Mouse (Mus musculus): ENCODE results near the gene Rab27a. TPM values are rescaled to one million over a fixed set of nuclear protein-coding genes. Genes with fewer than 3 reads are reported as not detected.
A peak's percentile ranks its signal among the peaks of the same experiment; 100 is the strongest.
"Not testable (repeated sequence)": the region's sequence is repeated elsewhere in the genome, so short reads cannot be mapped to it uniquely, and the experiment has no call there.

The Rab27a gene
- polyA plus RNA-seq, 1 experiment from 2014 or later, result 3.2 TPM

DNA sequence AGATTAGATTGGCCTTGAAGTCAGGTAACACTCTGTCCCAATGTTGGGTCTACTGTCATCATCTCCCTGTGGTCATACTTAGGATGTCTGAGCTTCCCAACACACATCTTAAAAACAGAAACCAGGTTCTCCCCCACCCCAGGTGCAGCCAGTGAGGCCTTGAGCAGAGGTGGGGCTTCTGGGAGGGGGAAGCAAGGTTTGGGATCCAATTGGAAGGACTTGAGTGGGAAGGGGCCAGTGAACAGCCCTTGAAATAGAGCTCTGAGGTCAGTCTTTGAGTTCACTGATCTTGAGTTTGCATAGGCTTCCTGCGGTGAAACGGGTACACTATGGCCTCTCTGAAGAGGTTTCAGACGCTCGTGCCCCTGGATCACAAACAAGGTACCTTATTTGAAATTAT is 57.5 kb downstream of the Rab27a start, which contains the start of gene Gm20509:
TSS of gene Gm20509 (plus strand) at position 290 of the 400 bp plus-strand sequence.
- H3K4me3 ChIP-seq, result peak within 1 kb of the TSS; percentile 39
- no peak within 1 kb of the TSS for H3K27ac ChIP-seq (replicated peaks)
- peaks cover 47% of the 10 kb centered on the region for H3K27me3 ChIP-seq
- no peaks in the 10 kb centered on the region for H3K36me3 ChIP-seq
- H3K9me3 ChIP-seq, result no peaks in the 10 kb centered on the region
- ATAC-seq (ENCODE audit: low FRiP score, low read depth), result no peak
- H3K4me2 ChIP-seq, result peak within 1 kb of the TSS; percentile 70
- peaks cover 9% of the 10 kb centered on the region; the same call in 1 of the 2 replicates for H3K4me1 ChIP-seq (replicated peaks)
- H3K9ac ChIP-seq, result peak within 1 kb of the TSS; percentile 39
- 90% methylated on average over 4 of the region's 4 CpGs for WGBS

DNA sequence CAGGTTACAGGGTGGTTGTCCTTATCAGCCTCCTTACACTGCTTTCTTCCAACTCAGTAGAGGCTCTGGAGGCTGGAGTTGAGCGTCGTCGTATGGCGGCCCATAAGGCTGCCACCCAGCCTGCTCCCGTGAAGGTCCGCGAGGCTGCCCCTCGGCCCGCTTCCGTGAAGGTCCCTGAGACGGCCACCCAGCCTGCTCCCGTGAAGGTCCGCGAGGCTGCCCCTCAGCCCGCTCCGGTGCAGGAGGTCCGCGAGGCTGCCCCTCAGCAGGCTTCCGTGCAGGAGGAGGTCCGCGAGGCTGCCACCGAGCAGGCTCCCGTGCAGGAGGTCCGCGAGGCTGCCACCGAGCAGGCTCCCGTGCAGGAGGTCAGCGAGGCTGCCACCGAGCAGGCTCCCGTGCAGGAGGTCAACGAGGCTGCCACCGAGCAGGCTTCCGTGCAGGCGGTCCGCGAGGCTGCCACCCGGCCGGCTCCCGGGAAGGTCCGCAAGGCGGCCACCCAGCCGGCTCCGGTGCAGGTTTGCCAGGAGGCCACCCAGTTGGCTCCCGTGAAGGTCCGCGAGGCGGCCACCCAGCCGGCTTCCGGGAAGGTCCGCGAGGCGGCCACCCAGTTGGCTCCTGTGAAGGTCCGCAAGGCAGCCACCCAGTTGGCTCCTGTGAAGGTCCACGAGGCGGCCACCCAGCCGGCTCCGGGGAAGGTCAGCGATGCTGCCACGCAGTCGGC is 58.7 kb downstream of the Rab27a start:
- Histone ChIP-seq H3K9me3 (no peaks in the 10 kb centered on the region), H3K4me1 (replicated peaks) (peaks cover 9% of the 10 kb centered on the region; the same call in 1 of the 2 replicates), H3K36me3 (no peaks in the 10 kb centered on the region), H3K4me2 (peak overlapping the region; percentile 70), H3K4me3 (peak overlapping the region; percentile 39), H3K27me3 (peaks cover 47% of the 10 kb centered on the region), H3K27ac (replicated peaks) (no peak overlapping the region), H3K9ac (peak overlapping the region; percentile 39)
- ATAC-seq (ENCODE audit: low FRiP score, low read depth), result 0 out of 2 replicates have a peak, but pooled peaks have one; percentile 45
- 7% methylated on average over 60 of the region's 60 CpGs for WGBS

GRCm38 (mm10) chr9:73103880-73104198 is 59.2 kb downstream of the Rab27a start:
- Histone ChIP-seq H3K4me2 (peak overlapping the region; percentile 70), H3K4me3 (peak overlapping the region; percentile 39), H3K27ac (replicated peaks) (no peak overlapping the region), H3K9ac (peak overlapping the region; percentile 39), H3K27me3 (peaks cover 47% of the 10 kb centered on the region), H3K9me3 (no peaks in the 10 kb centered on the region), H3K36me3 (no peaks in the 10 kb centered on the region), H3K4me1 (replicated peaks) (peaks cover 9% of the 10 kb centered on the region; the same call in 1 of the 2 replicates)
- WGBS, result 42% methylated on average over 5 of the region's 5 CpGs
- ATAC-seq (ENCODE audit: low FRiP score, low read depth), result no peak

DNA sequence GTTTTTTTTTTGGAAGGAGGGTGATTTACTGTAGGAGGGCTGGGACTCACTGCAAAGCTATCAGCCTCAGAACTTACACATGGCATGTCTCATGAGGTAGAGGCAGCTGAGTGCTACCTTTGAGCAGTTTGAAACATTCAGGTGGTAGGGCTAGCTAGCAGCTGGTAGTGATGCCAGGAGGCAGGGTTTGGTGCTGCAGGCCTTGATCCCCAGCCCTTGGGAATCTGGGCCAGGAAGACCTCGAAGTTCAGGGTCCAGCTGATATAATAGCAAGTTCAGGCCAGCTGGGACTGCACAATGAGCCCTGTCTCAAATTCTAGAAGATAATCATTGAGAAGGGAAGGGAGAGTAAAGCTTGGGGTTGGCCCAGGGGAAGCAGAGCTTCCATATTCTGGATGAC is 60.5 kb downstream of the Rab27a start:
- Histone ChIP-seq H3K27me3 (peaks cover 47% of the 10 kb centered on the region), H3K4me3 (no peak overlapping the region), H3K9me3 (no peaks in the 10 kb centered on the region), H3K4me1 (replicated peaks) (peaks cover 9% of the 10 kb centered on the region; the same call in 1 of the 2 replicates), H3K4me2 (no peak overlapping the region), H3K36me3 (no peaks in the 10 kb centered on the region), H3K9ac (no peak overlapping the region), H3K27ac (replicated peaks) (no peak overlapping the region)
- WGBS, result 63% methylated on average over 1 of the region's 1 CpGs
- ATAC-seq (ENCODE audit: low FRiP score, low read depth), result no peak

GRCm38 (mm10) chr9:73105771-73106170 is 61.1 kb downstream of the Rab27a start:
- H3K9ac ChIP-seq, result no peak overlapping the region
- no peak overlapping the region for H3K4me2 ChIP-seq
- ATAC-seq (ENCODE audit: low FRiP score, low read depth), result no peak
- H3K27me3 ChIP-seq, result peaks cover 47% of the 10 kb centered on the region
- H3K36me3 ChIP-seq, result no peaks in the 10 kb centered on the region
- H3K9me3 ChIP-seq, result no peaks in the 10 kb centered on the region
- no peak overlapping the region for H3K27ac ChIP-seq (replicated peaks)
- no peak overlapping the region for H3K4me3 ChIP-seq
- H3K4me1 ChIP-seq (replicated peaks), result peaks cover 9% of the 10 kb centered on the region; the same call in 1 of the 2 replicates

DNA sequence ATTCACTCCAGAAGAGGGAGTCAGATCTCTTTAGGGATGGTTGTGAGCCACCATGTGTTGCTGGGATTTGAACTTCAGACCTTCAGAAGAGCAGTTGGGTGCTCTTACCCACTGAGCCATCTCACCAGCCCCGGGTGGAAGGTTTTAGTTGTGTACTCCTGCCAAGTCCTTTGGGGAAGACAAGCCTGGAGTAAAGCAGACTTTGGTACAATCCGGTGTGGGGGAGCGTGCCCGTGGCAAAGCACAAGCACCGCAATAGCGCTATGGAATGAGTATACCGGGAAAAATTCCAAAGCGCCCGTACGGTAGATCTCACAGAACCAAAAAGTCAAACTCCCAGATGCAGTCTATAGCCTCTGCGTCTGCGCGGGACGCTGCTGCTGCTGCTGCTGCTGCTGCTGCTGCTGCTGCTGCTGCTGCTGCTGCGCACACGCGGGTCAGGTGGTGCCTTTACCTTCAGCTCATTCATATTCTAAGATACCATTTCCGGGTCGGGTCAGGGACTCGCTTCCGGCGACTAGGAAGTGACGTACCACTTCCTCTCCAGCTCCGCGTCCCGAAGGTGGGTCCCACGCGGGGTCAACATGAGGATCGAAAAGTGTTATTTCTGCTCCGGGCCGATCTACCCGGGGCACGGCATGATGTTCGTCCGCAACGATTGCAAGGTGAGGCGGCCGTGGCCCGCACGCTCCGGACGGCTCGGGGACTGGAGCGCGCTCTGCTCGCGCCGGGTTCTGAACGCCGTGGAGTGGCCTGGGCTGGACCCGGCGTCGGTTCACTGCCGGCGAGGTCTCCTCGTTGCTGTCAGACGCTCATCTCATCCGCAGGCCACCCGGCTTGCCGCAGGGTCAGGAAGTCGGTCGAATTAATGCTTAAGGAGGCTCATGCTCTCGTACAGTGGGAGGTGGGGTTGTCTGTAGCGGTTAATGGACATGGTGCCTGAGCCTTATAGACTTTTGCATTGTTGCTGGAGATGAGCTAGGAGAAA is 68.6 kb downstream of the Rab27a start, which contains the start of gene Rsl24d1:
TSS of gene Rsl24d1 (plus strand) at position 508 of the 988 bp plus-strand sequence.
- Histone ChIP-seq H3K4me1 (replicated peaks) (peaks cover 11% of the 10 kb centered on the region), H3K27me3 (no peaks in the 10 kb centered on the region), H3K9ac (peak within 1 kb of the TSS; percentile 79), H3K9me3 (no peaks in the 10 kb centered on the region), H3K4me2 (peak within 1 kb of the TSS; percentile 80), H3K4me3 (peak within 1 kb of the TSS; percentile 89), H3K27ac (replicated peaks) (peak within 1 kb of the TSS; percentile 82), H3K36me3 (peaks cover 20% of the 10 kb centered on the region)
- peak; percentile 98 for ATAC-seq (ENCODE audit: low FRiP score, low read depth)
- under 1% methylated on average over 64 of the region's 64 CpGs for WGBS

- not testable (repeated sequence) for H3K4me2 ChIP-seq; H3K9me3 ChIP-seq; H3K27me3 ChIP-seq; H3K4me3 ChIP-seq; H3K9ac ChIP-seq; H3K27ac ChIP-seq (replicated peaks); ATAC-seq (ENCODE audit: low FRiP score, low read depth)
- H3K4me1 ChIP-seq (replicated peaks), result peaks cover 11% of the 10 kb centered on the region
- WGBS, result 89% methylated on average over 6 of the region's 6 CpGs
- H3K36me3 ChIP-seq, result peaks cover 40% of the 10 kb centered on the region
Measured at GRCm38 (mm10) chr9:73116704-73117103, 72.0 kb downstream of the Rab27a start.

GRCm38 (mm10) chr9:73118012-73118411 is 73.4 kb downstream of the Rab27a start:
- H3K9ac ChIP-seq, result no peak overlapping the region
- no peaks in the 10 kb centered on the region for H3K27me3 ChIP-seq
- H3K4me3 ChIP-seq, result no peak overlapping the region
- peaks cover 42% of the 10 kb centered on the region for H3K36me3 ChIP-seq
- WGBS, result 93% methylated on average over 4 of the region's 4 CpGs
- H3K27ac ChIP-seq (replicated peaks), result no peak overlapping the region
- no peak overlapping the region for H3K4me2 ChIP-seq
- no peak for ATAC-seq (ENCODE audit: low FRiP score, low read depth)
- H3K9me3 ChIP-seq, result no peaks in the 10 kb centered on the region
- H3K4me1 ChIP-seq (replicated peaks), result peaks cover 11% of the 10 kb centered on the region

DNA sequence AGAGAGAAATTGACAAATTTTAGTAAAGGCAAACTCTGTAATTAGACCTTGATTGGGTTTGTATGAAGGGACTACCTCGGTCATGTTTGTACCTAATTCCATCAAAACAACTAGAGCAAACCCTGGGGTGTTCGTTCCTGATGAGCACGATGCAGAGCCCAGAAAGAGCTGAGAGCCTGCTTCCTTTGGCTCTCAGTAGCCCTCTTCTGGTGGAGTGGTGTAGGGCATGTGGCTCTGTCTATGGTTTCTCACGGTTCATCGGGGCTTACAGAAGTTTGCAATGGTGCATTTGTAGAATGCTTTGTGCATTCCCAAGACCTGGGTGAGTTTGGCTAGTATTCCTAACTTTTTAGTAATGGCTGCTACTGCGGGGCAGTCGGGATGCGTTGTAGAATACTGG is 77.1 kb downstream of the Rab27a start:
- H3K27ac ChIP-seq (replicated peaks), result no peak overlapping the region
- WGBS, result 76% methylated on average over 8 of the region's 8 CpGs
- no peaks in the 10 kb centered on the region for H3K9me3 ChIP-seq
- no peak for ATAC-seq (ENCODE audit: low FRiP score, low read depth)
- H3K36me3 ChIP-seq, result peaks cover 63% of the 10 kb centered on the region
- no peaks in the 10 kb centered on the region for H3K27me3 ChIP-seq
- no peak overlapping the region for H3K4me2 ChIP-seq
- H3K4me3 ChIP-seq, result no peak overlapping the region
- H3K9ac ChIP-seq, result no peak overlapping the region
- no peaks in the 10 kb centered on the region for H3K4me1 ChIP-seq (replicated peaks)

DNA sequence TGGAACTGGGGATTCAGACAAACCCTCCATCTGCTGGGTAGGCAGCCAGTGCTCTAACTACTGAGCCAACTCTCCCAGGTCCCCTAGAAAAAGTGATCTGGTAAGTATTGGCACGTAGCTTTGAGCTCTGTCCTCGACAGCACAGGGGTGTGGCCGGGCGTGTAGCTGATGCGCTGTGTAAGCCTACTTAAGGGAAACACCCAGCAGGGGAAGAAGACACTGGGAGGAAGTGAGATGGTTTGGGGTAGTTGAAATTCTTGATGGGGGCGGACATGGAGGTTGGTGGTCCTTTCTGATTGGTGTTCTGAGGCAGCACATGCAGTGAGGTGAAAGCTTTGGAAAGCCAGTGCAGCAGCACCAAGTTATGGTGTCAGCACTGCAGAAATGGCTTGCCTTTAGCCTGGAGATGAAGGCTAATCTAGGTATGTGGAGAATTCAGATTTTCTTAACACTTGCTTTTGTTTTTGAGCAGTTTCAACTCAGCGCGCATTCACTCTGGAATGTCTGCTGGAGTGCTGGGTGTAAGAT is 80.5 kb downstream of the Rab27a start:
- Histone ChIP-seq H3K27me3 (no peaks in the 10 kb centered on the region), H3K4me3 (no peak overlapping the region), H3K9me3 (no peaks in the 10 kb centered on the region), H3K4me2 (no peak overlapping the region), H3K36me3 (peaks cover 59% of the 10 kb centered on the region), H3K9ac (no peak overlapping the region), H3K4me1 (replicated peaks) (no peaks in the 10 kb centered on the region), H3K27ac (replicated peaks) (no peak overlapping the region)
- 98% methylated on average over 8 of the region's 8 CpGs for WGBS
- no peak for ATAC-seq (ENCODE audit: low FRiP score, low read depth)

DNA sequence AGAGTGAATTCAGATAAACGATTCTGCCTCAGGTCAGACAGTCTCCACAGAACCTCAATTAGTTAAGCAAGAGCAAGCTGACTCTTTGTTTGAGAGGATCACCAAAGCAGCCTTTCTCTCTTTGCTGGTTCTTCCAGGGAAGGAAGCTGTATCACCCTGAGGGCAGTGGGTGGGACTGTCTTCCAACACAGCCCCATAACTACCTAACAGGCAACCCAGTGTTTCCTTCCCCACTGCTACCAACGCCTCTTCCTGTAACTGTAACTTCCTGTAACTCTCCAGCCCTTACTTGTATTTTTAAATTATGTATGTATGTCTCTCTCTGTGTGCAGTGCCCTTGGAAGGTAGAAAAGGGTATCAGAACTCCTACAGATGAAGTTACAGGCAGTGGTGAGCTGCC is 82.8 kb downstream of the Rab27a start:
- 91% methylated on average over 2 of the region's 2 CpGs for WGBS
- no peak for ATAC-seq (ENCODE audit: low FRiP score, low read depth)
- H3K36me3 ChIP-seq, result peaks cover 43% of the 10 kb centered on the region

DNA sequence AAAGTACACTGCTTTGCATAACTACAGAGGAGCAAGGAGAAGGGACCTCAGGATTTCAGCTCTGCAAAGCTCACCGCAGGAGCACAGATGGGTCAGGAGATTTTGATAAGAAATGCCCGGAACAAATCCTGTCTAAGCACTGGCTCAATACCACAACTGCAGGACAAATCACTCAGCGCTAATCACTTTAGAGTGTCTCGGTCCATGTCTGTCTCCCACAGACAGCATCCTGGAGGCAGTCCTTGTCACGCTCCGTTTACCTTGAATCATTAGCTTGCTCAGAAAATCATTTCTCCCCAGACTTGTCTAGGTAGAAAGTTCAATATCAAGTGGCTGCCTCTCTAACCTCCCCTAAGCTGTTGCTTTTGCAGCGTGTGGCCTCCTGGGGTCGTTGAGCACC is 85.2 kb downstream of the Rab27a start:
- ATAC-seq (ENCODE audit: low FRiP score, low read depth), result no peak
- peaks cover 28% of the 10 kb centered on the region for H3K36me3 ChIP-seq
- WGBS, result 80% methylated on average over 8 of the region's 8 CpGs

More for the DNA sequence above, 82.8 kb downstream of the Rab27a start:
- Histone ChIP-seq H3K4me3 (no peak overlapping the region), H3K4me1 (replicated peaks) (no peaks in the 10 kb centered on the region), H3K9me3 (no peaks in the 10 kb centered on the region), H3K9ac (no peak overlapping the region), H3K27me3 (no peaks in the 10 kb centered on the region), H3K4me2 (no peak overlapping the region), H3K27ac (replicated peaks) (no peak overlapping the region)

More for the DNA sequence above, 85.2 kb downstream of the Rab27a start:
- Histone ChIP-seq H3K9ac (no peak overlapping the region), H3K27me3 (no peaks in the 10 kb centered on the region), H3K9me3 (no peaks in the 10 kb centered on the region), H3K4me3 (no peak overlapping the region), H3K4me1 (replicated peaks) (no peaks in the 10 kb centered on the region), H3K27ac (replicated peaks) (no peak overlapping the region), H3K4me2 (no peak overlapping the region)
